Mouse (Mus musculus): ENCODE results near the gene Kcnj16.

Gene Kcnj16

GRCm38 (mm10) chr11:111020211-111020610 lies 52.4 kb downstream of the Kcnj16 start:
- TF ChIP-seq GATA4 (IDR thresholded peaks at IDR 0.05; ENCODE audit: insufficient replicate concordance, low read length), result no peak

- TF ChIP-seq GATA4 (IDR thresholded peaks at IDR 0.05; ENCODE audit: insufficient replicate concordance, low read length), result no peak
Measured at GRCm38 (mm10) chr11:111022681-111023281, 54.9 kb downstream of the Kcnj16 start.

- TF ChIP-seq GATA4 (IDR thresholded peaks at IDR 0.05; ENCODE audit: insufficient replicate concordance, low read length), result no peak
Measured at GRCm38 (mm10) chr11:111042175-111042574, 74.3 kb downstream of the Kcnj16 start.

GRCm38 (mm10) chr11:111043298-111043697 lies 75.5 kb downstream of the Kcnj16 start:
- TF ChIP-seq GATA4 (IDR thresholded peaks at IDR 0.05; ENCODE audit: insufficient replicate concordance, low read length), result no peak

GRCm38 (mm10) chr11:111054252-111054651 lies 86.4 kb downstream of the Kcnj16 start:
- TF ChIP-seq GATA4 (IDR thresholded peaks at IDR 0.05; ENCODE audit: insufficient replicate concordance, low read length), result no peak

GRCm38 (mm10) chr11:111054854-111055822 lies 87.3 kb downstream of the Kcnj16 start:
- no peak for TF ChIP-seq GATA4 (IDR thresholded peaks at IDR 0.05; ENCODE audit: insufficient replicate concordance, low read length)

GRCm38 (mm10) chr11:111056030-111056429 lies 88.2 kb downstream of the Kcnj16 start:
- no peak for TF ChIP-seq GATA4 (IDR thresholded peaks at IDR 0.05; ENCODE audit: insufficient replicate concordance, low read length)

- TF ChIP-seq GATA4 (IDR thresholded peaks at IDR 0.05; ENCODE audit: insufficient replicate concordance, low read length), result no peak
Measured at GRCm38 (mm10) chr11:111057435-111057834, 89.6 kb downstream of the Kcnj16 start.

GRCm38 (mm10) chr11:111059440-111059839 lies 91.6 kb downstream of the Kcnj16 start:
- TF ChIP-seq GATA4 (IDR thresholded peaks at IDR 0.05; ENCODE audit: insufficient replicate concordance, low read length), result no peak

GRCm38 (mm10) chr11:111060216-111060615 lies 92.4 kb downstream of the Kcnj16 start:
- TF ChIP-seq GATA4 (IDR thresholded peaks at IDR 0.05; ENCODE audit: insufficient replicate concordance, low read length), result no peak

GRCm38 (mm10) chr11:111064751-111065527 lies 97.1 kb downstream of the Kcnj16 start:
- no peak for TF ChIP-seq GATA4 (IDR thresholded peaks at IDR 0.05; ENCODE audit: insufficient replicate concordance, low read length)

GRCm38 (mm10) chr11:111065635-111066298 lies 97.9 kb downstream of the Kcnj16 start, which contains the start of gene Kcnj2:
Kcnj2 (plus strand) TSS chr11:111066164.
- TF ChIP-seq GATA4 (IDR thresholded peaks at IDR 0.05; ENCODE audit: insufficient replicate concordance, low read length), result peak; percentile 92; the same call in 1 of the 2 replicates

GRCm38 (mm10) chr11:111066299-111066691 lies 98.5 kb downstream of the Kcnj16 start:
- no peak for TF ChIP-seq GATA4 (IDR thresholded peaks at IDR 0.05; ENCODE audit: insufficient replicate concordance, low read length)

GRCm38 (mm10) chr11:111067787-111068186 lies 100.0 kb downstream of the Kcnj16 start:
- TF ChIP-seq GATA4 (IDR thresholded peaks at IDR 0.05; ENCODE audit: insufficient replicate concordance, low read length), result no peak

- no peak for TF ChIP-seq GATA4 (IDR thresholded peaks at IDR 0.05; ENCODE audit: insufficient replicate concordance, low read length)
Measured at GRCm38 (mm10) chr11:111070460-111070859, 102.6 kb downstream of the Kcnj16 start.

All from liver, adult (tissue).